Mouse (Mus musculus) mouse embryonic stem cell (cell line): ENCODE data around the gene Prm1.

Source experiments
- in situ Hi-C, 2 experiments: fragments of 300-500 bp; cut with MboI; formaldehyde crosslinking; loops; 1 replicate in 1 of 2; 3 replicates in 1 of 2; pipeline ENCODE4 v1.14.3; 2019 to 2020; ENCODE audit warnings: low sequenced_read_pairs in 2 of 2, low pct_unique_long_range_greater_than_20kb in 1 of 2, mixed read lengths in 1 of 2; ENCODE audit not compliant: unreplicated experiment in 1 of 2

Prm1 gene

GRCm38 (mm10) chr16:10785371-10786231 is 20.0 kb downstream of the Prm1 start, which contains the start of gene Socs1:
Socs1 (minus strand) TSS chr16:10785536.
- in situ Hi-C loops: no loop called here

- in situ Hi-C loops: no loop called here
Measured at GRCm38 (mm10) chr16:10784793-10785370, 20.8 kb downstream of the Prm1 start.

- in situ Hi-C loops: no loop called here
Measured at GRCm38 (mm10) chr16:10783883-10784792, 21.5 kb downstream of the Prm1 start.

- in situ Hi-C loops: no loop called here
Measured at GRCm38 (mm10) chr16:10783451-10783850, 22.2 kb downstream of the Prm1 start.

GRCm38 (mm10) chr16:10783152-10783434 is 22.5 kb downstream of the Prm1 start:
- in situ Hi-C loops: no loop called here

- in situ Hi-C loops: no loop called here
Measured at GRCm38 (mm10) chr16:10782377-10783151, 23.1 kb downstream of the Prm1 start.

GRCm38 (mm10) chr16:10781862-10782371 is 23.7 kb downstream of the Prm1 start:
- in situ Hi-C loops: no loop called here

GRCm38 (mm10) chr16:10780631-10781120 is 25.0 kb downstream of the Prm1 start:
- in situ Hi-C loops: no loop called here

GRCm38 (mm10) chr16:10777579-10778160 is 28.0 kb downstream of the Prm1 start:
- in situ Hi-C loops: loop anchor here in 1 of 2 experiments (10.0 kb wide), 1 partner anchor 203 kb away; no protein-coding TSS in a partner anchor

- in situ Hi-C loops: loop anchor here in 1 of 2 experiments (10.0 kb wide), 1 partner anchor 202 kb away; no protein-coding TSS in a partner anchor
Measured at GRCm38 (mm10) chr16:10776322-10776721, 29.3 kb downstream of the Prm1 start.

GRCm38 (mm10) chr16:10774726-10775125 is 30.9 kb downstream of the Prm1 start:
- in situ Hi-C loops: loop anchor here in 1 of 2 experiments (10.0 kb wide), 1 partner anchor 200 kb away; no protein-coding TSS in a partner anchor

GRCm38 (mm10) chr16:10773543-10773942 is 32.1 kb downstream of the Prm1 start:
- in situ Hi-C loops: loop anchor here in 1 of 2 experiments (10.0 kb wide), 1 partner anchor 199 kb away; no protein-coding TSS in a partner anchor

GRCm38 (mm10) chr16:10771769-10772510 is 33.7 kb downstream of the Prm1 start:
- in situ Hi-C loops: loop anchor here in 1 of 2 experiments (10.0 kb wide), 1 partner anchor 197 kb away; no protein-coding TSS in a partner anchor

GRCm38 (mm10) chr16:10770531-10771325 is 34.9 kb downstream of the Prm1 start:
- in situ Hi-C loops: loop anchor here in 1 of 2 experiments (10.0 kb wide), 1 partner anchor 196 kb away; no protein-coding TSS in a partner anchor

GRCm38 (mm10) chr16:10769661-10770060 is 36.0 kb downstream of the Prm1 start:
- in situ Hi-C loops: loop anchor here in 1 of 2 experiments (10.0 kb wide), 1 partner anchor 195 kb away; no protein-coding TSS in a partner anchor

GRCm38 (mm10) chr16:10768821-10769220 is 36.8 kb downstream of the Prm1 start:
- in situ Hi-C loops: no loop called here
